Mouse (Mus musculus) C2C12 (cell line): Measurements from ENCODE around the gene Ano6. TPM values are rescaled to one million over a fixed set of nuclear protein-coding genes. Genes with fewer than 3 reads are reported as not detected.

ENCODE experiments used
- H3K27me3 ChIP-seq: one replicate; pipeline ENCODE4 v1.6.1; 2011; ENCODE audit not compliant: control insufficient read depth, insufficient read depth, insufficient read length
- H3K36me3 ChIP-seq: one replicate; pipeline ENCODE4 v1.6.1; 2011; ENCODE audit not compliant: control insufficient read depth, insufficient read depth
- H3K4me3 ChIP-seq: one replicate; pipeline ENCODE4 v1.5.1; 2011; ENCODE audit warnings: mild to moderate bottlenecking, control low read depth; ENCODE audit not compliant: poor library complexity, insufficient read depth, severe bottlenecking
- H3K79me2 ChIP-seq: one replicate; pipeline ENCODE4 v1.6.1; 2011; ENCODE audit not compliant: control insufficient read depth, insufficient read depth
- H3K79me3 ChIP-seq: one replicate; pipeline ENCODE4 v1.6.1; 2011; ENCODE audit warnings: low read depth, control low read depth
- H3ac ChIP-seq: one replicate; pipeline ENCODE3; 2011; ENCODE audit warnings: low read depth; ENCODE audit not compliant: control insufficient read depth, insufficient read length
- CEBPB ChIP-seq: IDR thresholded peaks from one replicate; pipeline ENCODE4 v1.6.1; 2011; ENCODE audit warnings: low read depth, mild to moderate bottlenecking, control low read depth, moderate library complexity
- CTCF ChIP-seq: IDR thresholded peaks from one replicate; pipeline ENCODE4 v1.5.1; 2011; ENCODE audit not compliant: control insufficient read depth, insufficient read depth, insufficient read length
- FOSL1 ChIP-seq: IDR thresholded peaks from one replicate; pipeline ENCODE4 v1.8.0; 2011; ENCODE audit warnings: mild to moderate bottlenecking, low read length; ENCODE audit not compliant: poor library complexity, insufficient read depth, severe bottlenecking
- MAX ChIP-seq: IDR thresholded peaks from one replicate; pipeline ENCODE4 v1.6.1; 2011; ENCODE audit warnings: mild to moderate bottlenecking, control low read depth
- MYOD1 ChIP-seq: IDR thresholded peaks from one replicate; pipeline ENCODE4 v1.6.1; 2011; ENCODE audit warnings: low read depth; ENCODE audit not compliant: control insufficient read depth, insufficient read length
- MYOG ChIP-seq: IDR thresholded peaks from one replicate; pipeline ENCODE4 v1.6.1; 2011; ENCODE audit not compliant: control insufficient read depth, insufficient read length; ENCODE audit errors: extremely low read depth
- USF1 ChIP-seq: IDR thresholded peaks from one replicate; pipeline ENCODE4 v1.6.1; 2011; ENCODE audit warnings: low read depth, mild to moderate bottlenecking, control low read depth, moderate library complexity
- polyA plus RNA-seq: library from polyadenylated mRNA; unstranded; fragments of >200 nt; fragmentation: generic; extraction: Trizol; gene quantifications from one replicate; pipeline ENCODE4 v1.2.1, GENCODE M21; 2012; ENCODE audit warnings: missing spikeins

Gene Ano6
- polyA plus RNA-seq, 1 experiment: 73.2 TPM

GRCm38 (mm10) chr15:95805022-95805471, 14.4 kb downstream of the Ano6 start:
- Histone ChIP-seq H3K4me3 (no peak overlapping the region), H3K79me3 (peaks cover 64% of the 10 kb centered on the region)

GRCm38 (mm10) chr15:95807908-95808307, 17.3 kb downstream of the Ano6 start:
- H3K27me3 ChIP-seq: no peaks in the 10 kb centered on the region
- peaks cover 87% of the 10 kb centered on the region for H3K79me2 ChIP-seq
- peaks cover 45% of the 10 kb centered on the region for H3K36me3 ChIP-seq
- TF ChIP-seq MYOD1 (no peak), USF1 (no peak), FOSL1 (no peak), CTCF (no peak), MAX (no peak), MYOG (no peak)
- peaks cover 79% of the 10 kb centered on the region for H3K79me3 ChIP-seq
- H3K4me3 ChIP-seq: no peak overlapping the region
- no peak overlapping the region for H3ac ChIP-seq

More at GRCm38 (mm10) chr15:95805022-95805471, 14.4 kb downstream of the Ano6 start:
- peaks cover 30% of the 10 kb centered on the region for H3K36me3 ChIP-seq
- peaks cover 87% of the 10 kb centered on the region for H3K79me2 ChIP-seq
- TF ChIP-seq MAX: peak; percentile 99
- TF ChIP-seq MYOG: no peak
- no peak for TF ChIP-seq CTCF
- peak; percentile 93 for TF ChIP-seq USF1
- TF ChIP-seq MYOD1: peak; percentile 90
- peak; percentile 93 for TF ChIP-seq FOSL1
- TF ChIP-seq CEBPB: peak; percentile 52
- H3ac ChIP-seq: peak overlapping the region; percentile 47
- no peaks in the 10 kb centered on the region for H3K27me3 ChIP-seq

- H3K79me3 ChIP-seq: peaks cover 94% of the 10 kb centered on the region
- peaks cover 61% of the 10 kb centered on the region for H3K36me3 ChIP-seq
- no peak overlapping the region for H3K4me3 ChIP-seq
- no peak for TF ChIP-seq FOSL1
- TF ChIP-seq MYOG: no peak
- TF ChIP-seq CTCF: no peak
- no peak for TF ChIP-seq USF1
- no peak for TF ChIP-seq MAX
- no peak for TF ChIP-seq MYOD1
- TF ChIP-seq CEBPB: no peak
- peaks cover 100% of the 10 kb centered on the region for H3K79me2 ChIP-seq
- no peak overlapping the region for H3ac ChIP-seq
- H3K27me3 ChIP-seq: no peaks in the 10 kb centered on the region
Observed at GRCm38 (mm10) chr15:95810357-95810761, 19.7 kb downstream of the Ano6 start.

- H3K4me3 ChIP-seq: no peak overlapping the region
- no peaks in the 10 kb centered on the region for H3K27me3 ChIP-seq
- H3ac ChIP-seq: no peak overlapping the region
- peaks cover 73% of the 10 kb centered on the region for H3K36me3 ChIP-seq
- H3K79me2 ChIP-seq: peaks cover 100% of the 10 kb centered on the region
- TF ChIP-seq MYOD1: no peak
- TF ChIP-seq MAX: no peak
- TF ChIP-seq FOSL1: no peak
- TF ChIP-seq USF1: no peak
- TF ChIP-seq CTCF: no peak
- no peak for TF ChIP-seq CEBPB
- TF ChIP-seq MYOG: no peak
- H3K79me3 ChIP-seq: peaks cover 93% of the 10 kb centered on the region
Observed at GRCm38 (mm10) chr15:95812821-95813571, 22.4 kb downstream of the Ano6 start.

- Histone ChIP-seq H3K36me3 (peaks cover 47% of the 10 kb centered on the region), H3K4me3 (no peak overlapping the region), H3K79me2 (peaks cover 95% of the 10 kb centered on the region), H3ac (no peak overlapping the region), H3K79me3 (peaks cover 70% of the 10 kb centered on the region), H3K27me3 (no peaks in the 10 kb centered on the region)
- TF ChIP-seq CEBPB: no peak
Observed at GRCm38 (mm10) chr15:95817501-95817900, 26.9 kb downstream of the Ano6 start.
